Mouse (Mus musculus) kidney, postnatal 0 days (tissue): ENCODE data around the gene Gfm2. TPM values are rescaled to one million over a fixed set of nuclear protein-coding genes. Genes with fewer than 3 reads are reported as not detected.

Experiments used
- ATAC-seq: fragments of 200-750 bp; cut with Nextera tagmentation; replicated peaks from 2 replicates; pipeline ENCODE4 v1.8.0; 2017; ENCODE audit warnings: low read depth, moderate number of reproducible peaks, moderate TSS enrichment, moderate library complexity; ENCODE audit not compliant: low FRiP score
- DNase-seq: peaks from one replicate; pipeline ENCODE4 v3.0.0-alpha.2; 2016; ENCODE audit warnings: low spot score
- H3K27ac ChIP-seq: fragments of 300-500 bp; sonication (generic); 2 replicates; pipeline ENCODE4 v1.5.1; 2014; ENCODE audit warnings: mild to moderate bottlenecking
- H3K27me3 ChIP-seq: fragments of 300-500 bp; sonication (generic); 2 replicates; pipeline ENCODE4 v1.6.1; 2014; ENCODE audit warnings: low read length, mixed read lengths; ENCODE audit not compliant: insufficient read depth
- H3K36me3 ChIP-seq: fragments of 300-500 bp; sonication (generic); 2 replicates; pipeline ENCODE4 v1.6.1; 2014; ENCODE audit warnings: low read length, mixed read lengths; ENCODE audit not compliant: insufficient read depth
- H3K4me1 ChIP-seq: fragments of 300-500 bp; sonication (generic); replicated peaks from 2 replicates; pipeline ENCODE4 v1.6.1; 2014; ENCODE audit warnings: antibody characterized with exemption, low read length, mixed read lengths; ENCODE audit not compliant: insufficient read depth
- H3K4me2 ChIP-seq: fragments of 300-500 bp; sonication (generic); 2 replicates; pipeline ENCODE4 v1.6.1; 2014; ENCODE audit warnings: mild to moderate bottlenecking, low read length, moderate library complexity, mixed read lengths
- H3K4me3 ChIP-seq: fragments of 300-500 bp; sonication (generic); replicated peaks from 2 replicates; pipeline ENCODE4 v1.5.1; 2014; ENCODE audit warnings: low read depth, low read length
- H3K9ac ChIP-seq: fragments of 300-500 bp; sonication (generic); 2 replicates; pipeline ENCODE4 v1.6.1; 2014; ENCODE audit warnings: low read depth, low read length
- H3K9me3 ChIP-seq: fragments of 300-500 bp; sonication (generic); replicated peaks from 2 replicates; pipeline ENCODE4 v1.6.1; 2016; ENCODE audit warnings: low read length, inconsistent platforms, mixed read lengths
- CTCF ChIP-seq: IDR thresholded peaks from 2 replicates; pipeline ENCODE4 v1.5.1; 2016; ENCODE audit warnings: antibody characterized with exemption, low read depth, mild to moderate bottlenecking, moderate library complexity
- whole genome bisulfite sequencing: fragments of 180-500 bp; shearing (Covaris S2); extraction: QIAGEN DNeasy Blood & Tissue Kit; methylation state at CpG from one replicate; pipeline ENCODE4 v1.1.7; 2014; 5-methylcytosine and 5-hydroxymethylcytosine counted together
- polyA plus RNA-seq: library from polyadenylated mRNA; unstranded; fragments of >200 nt; fragmentation: Nextera tagmentation; extraction: Ambion mirVana; gene quantifications from 2 replicates; pipeline ENCODE4 v1.2.1, GENCODE M21; 2015

Gfm2 gene
- polyA plus RNA-seq, 1 experiment from 2014 or later: 20.4 TPM

GRCm38 (mm10) chr13:97207472-97208111 lies 69.9 kb downstream of the Gfm2 start:
- TF ChIP-seq CTCF: no peak
- Histone ChIP-seq H3K4me3 (no peak overlapping the region), H3K27me3 (no peaks in the 10 kb centered on the region), H3K9ac (no peak overlapping the region), H3K36me3 (no peaks in the 10 kb centered on the region), H3K4me2 (no peak overlapping the region), H3K4me1 (peaks cover 6% of the 10 kb centered on the region; the same call in 1 of the 2 replicates), H3K27ac (no peak overlapping the region), H3K9me3 (no peaks in the 10 kb centered on the region)
- DNase-seq (no peak), ATAC-seq (no peak)
- WGBS: 79% methylated on average over 7 of the region's 7 CpGs

- Histone ChIP-seq H3K4me1 (peaks cover 6% of the 10 kb centered on the region; the same call in 1 of the 2 replicates), H3K27me3 (no peaks in the 10 kb centered on the region), H3K4me2 (no peak overlapping the region), H3K27ac (no peak overlapping the region), H3K9ac (no peak overlapping the region), H3K4me3 (no peak overlapping the region), H3K36me3 (no peaks in the 10 kb centered on the region), H3K9me3 (no peaks in the 10 kb centered on the region)
- ATAC-seq (no peak), DNase-seq (no peak)
- no peak for TF ChIP-seq CTCF
- 55% methylated on average over 7 of the region's 7 CpGs for WGBS
Observed at GRCm38 (mm10) chr13:97208112-97208478, 70.4 kb downstream of the Gfm2 start.

- Histone ChIP-seq H3K27ac (no peak overlapping the region), H3K4me2 (no peak overlapping the region), H3K9ac (no peak overlapping the region), H3K27me3 (no peaks in the 10 kb centered on the region), H3K4me3 (no peak overlapping the region), H3K9me3 (no peaks in the 10 kb centered on the region), H3K36me3 (no peaks in the 10 kb centered on the region), H3K4me1 (peaks cover 6% of the 10 kb centered on the region; the same call in 1 of the 2 replicates)
- DNase-seq (no peak), ATAC-seq (no peak)
- WGBS: 78% methylated on average over 3 of the region's 3 CpGs
- no peak for TF ChIP-seq CTCF
Observed at GRCm38 (mm10) chr13:97208500-97209010, 70.8 kb downstream of the Gfm2 start.

- Histone ChIP-seq H3K27ac (no peak overlapping the region), H3K4me1 (no peaks in the 10 kb centered on the region), H3K27me3 (no peaks in the 10 kb centered on the region), H3K9me3 (no peaks in the 10 kb centered on the region), H3K4me3 (no peak overlapping the region), H3K36me3 (no peaks in the 10 kb centered on the region), H3K4me2 (no peak overlapping the region), H3K9ac (no peak overlapping the region)
- whole genome bisulfite sequencing: 61% methylated on average over 3 of the region's 3 CpGs
- no peak for ATAC-seq
- no peak for TF ChIP-seq CTCF
- DNase-seq: no peak
Observed at GRCm38 (mm10) chr13:97214583-97215268, 77.0 kb downstream of the Gfm2 start.

GRCm38 (mm10) chr13:97215563-97215962 lies 77.8 kb downstream of the Gfm2 start:
- Histone ChIP-seq H3K27me3 (no peaks in the 10 kb centered on the region), H3K9me3 (no peaks in the 10 kb centered on the region), H3K27ac (no peak overlapping the region), H3K36me3 (no peaks in the 10 kb centered on the region), H3K4me3 (no peak overlapping the region), H3K9ac (no peak overlapping the region), H3K4me2 (no peak overlapping the region), H3K4me1 (no peaks in the 10 kb centered on the region)
- no peak for ATAC-seq
- 60% methylated on average over 4 of the region's 4 CpGs for WGBS
- no peak for DNase-seq
- no peak for TF ChIP-seq CTCF

GRCm38 (mm10) chr13:97216196-97216595 lies 78.5 kb downstream of the Gfm2 start:
- TF ChIP-seq CTCF: no peak
- WGBS: 28% methylated on average over 5 of the region's 5 CpGs
- DNase-seq (no peak), ATAC-seq (no peak)
- H3K36me3 ChIP-seq: no peaks in the 10 kb centered on the region
- H3K9me3 ChIP-seq: no peaks in the 10 kb centered on the region
- no peak overlapping the region for H3K27ac ChIP-seq
- no peaks in the 10 kb centered on the region for H3K4me1 ChIP-seq
- H3K4me3 ChIP-seq: no peak overlapping the region
- H3K9ac ChIP-seq: no peak overlapping the region
- H3K27me3 ChIP-seq: no peaks in the 10 kb centered on the region
- H3K4me2 ChIP-seq: no peak overlapping the region
